Mouse (Mus musculus) retina, postnatal 1 day (tissue): ENCODE results near the gene Duox1.
"Not testable (repeated sequence)": the region's sequence is repeated elsewhere in the genome, so short reads cannot be mapped to it uniquely, and the experiment has no call there.

Experiments used
- DNase-seq: peaks from one replicate; pipeline ENCODE4 v3.0.0-alpha.2; 2012

The Duox1 gene

GRCm38 (mm10) chr2:122312722-122313417, 2.6 kb upstream of the Duox1 start:
- DNase-seq: peak; percentile 79

GRCm38 (mm10) chr2:122313536-122313935, 1.9 kb upstream of the Duox1 start, which contains the start of gene Duoxa1:
Gene Duoxa1 (minus strand): TSS chr2:122313730.
- DNase-seq: peak; percentile 29

- DNase-seq: no peak
Measured at GRCm38 (mm10) chr2:122317384-122317783, 1.9 kb downstream of the Duox1 start.

- DNase-seq: no peak
Measured at GRCm38 (mm10) chr2:122323960-122324359, 8.5 kb downstream of the Duox1 start.

GRCm38 (mm10) chr2:122324586-122324985, 9.1 kb downstream of the Duox1 start:
- DNase-seq: no peak

GRCm38 (mm10) chr2:122325361-122325760, 9.9 kb downstream of the Duox1 start:
- DNase-seq: no peak

- no peak for DNase-seq
Measured at GRCm38 (mm10) chr2:122327986-122328385, 12.5 kb downstream of the Duox1 start.

GRCm38 (mm10) chr2:122330317-122330716, 14.8 kb downstream of the Duox1 start:
- DNase-seq: not testable (repeated sequence)

GRCm38 (mm10) chr2:122332222-122332621, 16.8 kb downstream of the Duox1 start:
- no peak for DNase-seq

GRCm38 (mm10) chr2:122334170-122334569, 18.7 kb downstream of the Duox1 start:
- DNase-seq: no peak

- peak; percentile 36 for DNase-seq
Measured at GRCm38 (mm10) chr2:122337291-122337690, 21.8 kb downstream of the Duox1 start.

GRCm38 (mm10) chr2:122345106-122345893, 29.8 kb downstream of the Duox1 start:
- DNase-seq: no peak

GRCm38 (mm10) chr2:122346164-122346563, 30.7 kb downstream of the Duox1 start:
- not testable (repeated sequence) for DNase-seq

GRCm38 (mm10) chr2:122347257-122347656, 31.8 kb downstream of the Duox1 start:
- DNase-seq: no peak

GRCm38 (mm10) chr2:122348531-122349131, 33.2 kb downstream of the Duox1 start:
- peak; percentile 94 for DNase-seq

- DNase-seq: no peak
Measured at GRCm38 (mm10) chr2:122349136-122349785, 33.8 kb downstream of the Duox1 start.

GRCm38 (mm10) chr2:122351156-122351930, 35.9 kb downstream of the Duox1 start:
- no peak for DNase-seq

GRCm38 (mm10) chr2:122351931-122352329, 36.5 kb downstream of the Duox1 start:
- peak; percentile 68 for DNase-seq

- no peak for DNase-seq
Measured at GRCm38 (mm10) chr2:122352992-122353391, 37.5 kb downstream of the Duox1 start.

GRCm38 (mm10) chr2:122353765-122354164, 38.3 kb downstream of the Duox1 start:
- no peak for DNase-seq

GRCm38 (mm10) chr2:122354191-122354929, 38.9 kb downstream of the Duox1 start:
- no peak for DNase-seq

GRCm38 (mm10) chr2:122355389-122355788, 39.9 kb downstream of the Duox1 start:
- no peak for DNase-seq
